Mouse (Mus musculus): ENCODE measurements around the gene Aff3.

DNA sequence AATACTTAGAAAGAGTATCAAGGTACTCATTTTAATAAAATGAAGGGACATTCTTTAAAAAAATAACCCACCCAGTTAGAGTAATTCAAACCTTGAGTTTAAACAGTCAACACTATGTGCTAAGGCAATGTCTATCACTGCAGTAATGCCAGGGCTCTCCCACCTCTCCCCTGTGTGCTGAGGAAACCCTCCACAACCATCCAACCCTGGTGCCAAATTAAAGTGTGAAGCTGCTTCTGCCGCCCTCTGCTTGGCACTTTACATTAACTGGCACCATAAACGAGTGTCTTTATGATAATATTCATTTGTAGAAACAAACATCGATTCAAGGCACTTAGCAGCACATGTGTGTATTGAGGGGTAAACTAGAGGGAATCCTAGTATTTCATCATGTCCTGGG lies 97.0 kb downstream of the Aff3 start:
- TF ChIP-seq CTCF (IDR thresholded peaks at IDR 0.05) (no peak), EP300 (IDR thresholded peaks at IDR 0.05; ENCODE audit: insufficient read depth, low read depth, low read length) (no peak), POLR2A (IDR thresholded peaks at IDR 0.05; ENCODE audit: insufficient read depth, low read depth, low read length) (no peak)
